Mouse (Mus musculus) naive thymus-derived CD4-positive, alpha-beta T cell, adult 5 months (primary cell): Measurements from ENCODE around the gene Rtp2. TPM values are rescaled to one million over a fixed set of nuclear protein-coding genes. Genes with fewer than 3 reads are reported as not detected.

Source experiments
- polyA plus RNA-seq: library from polyadenylated mRNA; unstranded; fragments of 100-300 nt; shearing (Covaris generic); gene quantifications from one replicate; pipeline ENCODE4 v1.2.1, GENCODE M21; 2017

Gene Rtp2
- polyA plus RNA-seq, result not detected

GRCm38 (mm10) chr16:23932294-23932693, at the start of gene Rtp2:
Rtp2 (minus strand) TSS chr16:23932394.

GRCm38 (mm10) chr16:23890636-23891035, 41.6 kb downstream of the Rtp2 start, which contains the start of gene Sst:
Sst (minus strand) TSS chr16:23890958.

Other genes with a start within 250 kb of the Rtp2 start
- not detected for gene Sst, start 41.4 kb downstream of the Rtp2 start, polyA plus RNA-seq
- not detected for gene Gm37419, start 56.1 kb upstream of the Rtp2 start, polyA plus RNA-seq
- 26.7 TPM for gene Bcl6, start 56.5 kb upstream of the Rtp2 start, polyA plus RNA-seq